Mouse (Mus musculus) erythroblast, embryonic 14.5 days (primary cell): ENCODE results near the gene Zfp445.

Experiments used
- GATA1 ChIP-seq: IDR thresholded peaks from 2 replicates; pipeline ENCODE4 v1.6.1; 2012; ENCODE audit warnings: low read length, inconsistent platforms, mixed read lengths
- TAL1 ChIP-seq: IDR thresholded peaks from 3 replicates; pipeline ENCODE4 v1.6.1; 2012; ENCODE audit warnings: low read length, inconsistent platforms, mixed read lengths

DNA sequence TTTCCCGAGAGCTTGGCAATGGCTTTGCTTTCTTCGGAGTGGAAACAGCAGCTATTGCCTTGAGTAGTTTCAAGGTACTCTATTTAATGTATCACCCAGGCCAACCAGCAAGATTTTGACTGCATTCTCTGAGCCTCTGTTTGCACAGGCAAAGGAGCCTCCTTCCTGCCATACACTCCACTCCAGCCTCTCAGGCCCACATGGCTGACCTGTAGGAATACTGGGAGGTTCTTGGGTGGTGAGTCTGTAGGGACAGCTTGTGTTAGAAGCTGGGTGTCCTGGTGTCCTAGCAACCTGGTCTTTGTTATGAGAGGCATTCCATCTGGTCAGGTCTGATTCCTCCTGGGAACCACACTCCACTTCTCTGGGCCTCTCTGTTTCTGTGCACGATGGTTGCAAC, 22.0 kb downstream of the Zfp445 start, which contains the start of gene Gm35549:
- TF ChIP-seq TAL1 (no peak), GATA1 (no peak)
